Mouse (Mus musculus): Measurements from ENCODE around the gene Slc9a1. TPM values are rescaled to one million over a fixed set of nuclear protein-coding genes. Genes with fewer than 3 reads are reported as not detected.

Gene Slc9a1
- polyA plus RNA-seq, 1 experiment: 48.4 TPM

DNA sequence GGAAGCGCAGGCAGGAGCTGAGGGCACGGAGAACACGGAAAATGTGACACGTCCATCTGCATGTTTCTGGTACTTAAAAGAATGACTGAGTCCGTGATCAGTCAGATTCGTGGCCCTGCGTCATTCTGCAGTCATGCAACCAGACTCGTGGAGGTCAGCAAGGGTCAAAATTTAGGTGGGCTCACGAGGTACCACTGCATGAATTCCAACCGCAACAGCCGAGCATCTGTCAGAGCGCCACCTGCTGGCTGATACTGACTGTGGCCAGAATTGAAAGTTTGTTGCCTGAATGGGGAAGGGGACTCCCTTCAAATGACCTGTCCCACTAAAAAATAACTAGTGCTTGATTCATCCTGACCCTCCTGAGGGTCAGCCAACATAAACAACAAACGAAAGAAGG, 80.2 kb downstream of the Slc9a1 start:
- Histone ChIP-seq H3K4me1 (ENCODE audit: control insufficient read depth, insufficient read depth, low read length) (peaks cover 5% of the 10 kb centered on the region), H3K4me3 (ENCODE audit: control insufficient read depth, low read depth, low read length) (no peak overlapping the region), H3K27ac (ENCODE audit: control insufficient read depth, insufficient read depth, low read depth, low read length) (peak overlapping the region; percentile 37; the same call in 1 of the 2 replicates), H3K27me3 (ENCODE audit: control insufficient read depth, insufficient read depth, low read length) (no peaks in the 10 kb centered on the region), H3K36me3 (ENCODE audit: control insufficient read depth, insufficient read depth, low read length) (no peaks in the 10 kb centered on the region)
- TF ChIP-seq POLR2A (IDR thresholded peaks at IDR 0.05; ENCODE audit: control insufficient read depth, low read depth, low read length) (no peak), CTCF (IDR thresholded peaks at IDR 0.05; ENCODE audit: control insufficient read depth, insufficient read depth, insufficient replicate concordance, low read depth, low read length) (peak; percentile 84; the same call in 1 of the 2 replicates)

DNA sequence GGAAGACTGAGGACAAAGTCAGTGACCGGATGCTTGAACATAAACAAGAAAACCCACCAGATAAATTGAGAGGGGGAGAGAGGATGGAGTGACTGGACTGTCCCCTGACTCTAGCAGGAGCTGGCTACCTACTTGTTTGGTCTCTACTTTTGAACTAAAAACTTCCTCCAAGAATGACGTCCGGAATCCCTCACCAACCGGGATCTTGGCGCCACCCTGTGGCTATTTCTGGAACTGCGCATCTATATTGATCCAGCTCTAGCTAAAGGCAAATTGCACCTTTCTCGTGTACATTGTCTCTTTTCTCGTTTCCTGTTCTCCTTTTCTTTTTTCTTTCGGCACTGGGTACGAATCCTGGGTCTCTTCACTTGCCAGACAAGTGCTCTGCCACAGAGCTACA, 82.0 kb downstream of the Slc9a1 start:
- peaks cover 5% of the 10 kb centered on the region for H3K4me1 ChIP-seq (ENCODE audit: control insufficient read depth, insufficient read depth, low read length)
- H3K27ac ChIP-seq (ENCODE audit: control insufficient read depth, insufficient read depth, low read depth, low read length): no peak overlapping the region
- no peaks in the 10 kb centered on the region for H3K36me3 ChIP-seq (ENCODE audit: control insufficient read depth, insufficient read depth, low read length)
- no peaks in the 10 kb centered on the region for H3K27me3 ChIP-seq (ENCODE audit: control insufficient read depth, insufficient read depth, low read length)
- H3K4me3 ChIP-seq (ENCODE audit: control insufficient read depth, low read depth, low read length): no peak overlapping the region
- peak; percentile 91 for TF ChIP-seq CTCF (IDR thresholded peaks at IDR 0.05; ENCODE audit: control insufficient read depth, insufficient read depth, insufficient replicate concordance, low read depth, low read length)
- no peak for TF ChIP-seq POLR2A (IDR thresholded peaks at IDR 0.05; ENCODE audit: control insufficient read depth, low read depth, low read length)

DNA sequence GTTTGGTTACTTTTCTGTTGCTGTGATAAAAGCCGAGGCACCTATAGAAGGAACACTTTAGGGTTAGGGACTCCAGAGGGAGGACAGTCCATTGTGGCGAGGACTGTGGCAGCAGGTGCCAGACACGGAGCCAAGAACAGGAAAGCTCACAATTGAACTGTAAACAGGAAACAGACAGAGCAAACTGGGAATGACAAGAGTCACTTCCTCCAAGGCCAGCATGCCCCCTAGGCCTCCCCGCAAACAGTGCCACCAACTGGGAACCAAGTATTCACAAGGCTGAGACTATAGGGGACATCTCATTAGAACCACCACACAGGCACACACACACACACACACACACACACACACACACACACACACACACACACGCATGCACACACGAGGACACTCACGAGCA, 82.9 kb downstream of the Slc9a1 start:
- H3K4me1 ChIP-seq (ENCODE audit: control insufficient read depth, insufficient read depth, low read length): peaks cover 5% of the 10 kb centered on the region
- TF ChIP-seq CTCF (IDR thresholded peaks at IDR 0.05; ENCODE audit: control insufficient read depth, insufficient read depth, insufficient replicate concordance, low read depth, low read length) (no peak), POLR2A (IDR thresholded peaks at IDR 0.05; ENCODE audit: control insufficient read depth, low read depth, low read length) (no peak)
- no peak overlapping the region for H3K27ac ChIP-seq (ENCODE audit: control insufficient read depth, insufficient read depth, low read depth, low read length)
- no peaks in the 10 kb centered on the region for H3K36me3 ChIP-seq (ENCODE audit: control insufficient read depth, insufficient read depth, low read length)
- no peak overlapping the region for H3K4me3 ChIP-seq (ENCODE audit: control insufficient read depth, low read depth, low read length)
- H3K27me3 ChIP-seq (ENCODE audit: control insufficient read depth, insufficient read depth, low read length): no peaks in the 10 kb centered on the region

DNA sequence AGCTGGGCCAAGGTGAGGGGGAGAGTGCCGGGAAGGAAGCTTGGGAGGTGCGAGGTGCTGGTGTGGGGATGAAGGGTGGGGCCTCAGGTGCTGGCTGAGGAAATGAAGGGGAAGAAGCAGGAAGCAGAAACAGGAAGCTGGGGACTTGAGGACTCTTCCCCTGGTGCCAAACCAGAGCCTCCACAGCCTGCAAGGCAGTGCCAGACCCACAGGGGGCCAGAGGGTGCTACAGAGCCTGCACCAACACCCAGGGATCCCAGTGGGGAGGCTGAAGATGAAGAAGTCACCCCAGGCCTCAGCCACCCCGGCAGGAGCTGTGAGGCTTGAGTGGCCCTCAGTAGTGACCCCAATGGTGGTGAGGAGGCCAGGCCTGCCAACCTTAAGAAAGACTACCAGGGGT, 88.5 kb downstream of the Slc9a1 start:
- no peaks in the 10 kb centered on the region for H3K36me3 ChIP-seq (ENCODE audit: control insufficient read depth, insufficient read depth, low read length)
- no peaks in the 10 kb centered on the region for H3K27me3 ChIP-seq (ENCODE audit: control insufficient read depth, insufficient read depth, low read length)
- no peak overlapping the region for H3K27ac ChIP-seq (ENCODE audit: control insufficient read depth, insufficient read depth, low read depth, low read length)
- H3K4me3 ChIP-seq (ENCODE audit: control insufficient read depth, low read depth, low read length): no peak overlapping the region
- peaks cover 4% of the 10 kb centered on the region for H3K4me1 ChIP-seq (ENCODE audit: control insufficient read depth, insufficient read depth, low read length)
- TF ChIP-seq CTCF (IDR thresholded peaks at IDR 0.05; ENCODE audit: control insufficient read depth, insufficient read depth, insufficient replicate concordance, low read depth, low read length) (no peak), POLR2A (IDR thresholded peaks at IDR 0.05; ENCODE audit: control insufficient read depth, low read depth, low read length) (no peak)

DNA sequence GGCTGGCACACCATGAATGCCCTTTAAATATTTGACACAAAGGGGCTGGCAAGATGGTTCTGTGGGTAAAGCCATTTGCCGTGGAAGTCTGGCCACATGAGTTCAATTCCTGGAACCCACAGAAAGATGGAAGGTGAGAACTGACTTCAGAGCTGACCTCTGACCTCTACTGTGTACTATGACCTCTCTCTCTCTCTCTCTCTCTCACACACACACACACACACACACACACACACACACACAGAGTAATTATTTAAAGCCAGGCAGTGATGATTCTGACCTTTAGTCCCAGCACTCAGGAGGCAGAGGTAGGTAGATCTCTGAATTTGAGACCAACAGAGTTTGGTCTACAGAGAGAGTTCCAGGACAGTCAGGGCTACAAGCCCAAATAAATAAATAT, 90.5 kb downstream of the Slc9a1 start:
- no peaks in the 10 kb centered on the region for H3K36me3 ChIP-seq (ENCODE audit: control insufficient read depth, insufficient read depth, low read length)
- no peak overlapping the region for H3K4me3 ChIP-seq (ENCODE audit: control insufficient read depth, low read depth, low read length)
- H3K27me3 ChIP-seq (ENCODE audit: control insufficient read depth, insufficient read depth, low read length): no peaks in the 10 kb centered on the region
- no peak overlapping the region for H3K27ac ChIP-seq (ENCODE audit: control insufficient read depth, insufficient read depth, low read depth, low read length)
- peaks cover 4% of the 10 kb centered on the region for H3K4me1 ChIP-seq (ENCODE audit: control insufficient read depth, insufficient read depth, low read length)
- no peak for TF ChIP-seq CTCF (IDR thresholded peaks at IDR 0.05; ENCODE audit: control insufficient read depth, insufficient read depth, insufficient replicate concordance, low read depth, low read length)
- no peak for TF ChIP-seq POLR2A (IDR thresholded peaks at IDR 0.05; ENCODE audit: control insufficient read depth, low read depth, low read length)

DNA sequence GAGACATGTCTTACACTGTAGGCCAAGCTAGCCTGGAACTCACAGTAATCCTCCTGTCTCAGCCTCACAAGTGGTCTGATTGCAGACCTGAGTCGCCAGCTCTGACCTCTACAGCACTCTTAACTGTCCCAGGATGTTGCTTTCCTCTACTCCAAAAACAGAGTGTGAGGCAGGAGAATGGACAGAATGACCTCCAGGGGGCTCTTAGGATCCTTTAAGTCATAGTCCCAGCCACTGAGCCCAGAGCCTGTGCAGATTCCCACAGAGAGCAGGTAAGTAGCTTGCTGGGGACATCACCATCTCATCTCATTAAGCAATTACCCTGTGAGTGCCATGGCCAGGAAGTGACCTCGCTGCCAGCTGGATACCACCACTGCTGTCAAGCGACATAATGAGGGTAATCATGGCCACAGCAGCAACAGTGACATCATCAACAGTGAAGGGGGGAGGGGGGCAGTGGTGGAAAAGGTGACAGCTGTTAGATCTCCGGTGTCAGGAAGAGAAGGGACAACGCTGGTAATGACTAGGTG, 91.4 kb downstream of the Slc9a1 start:
- H3K4me1 ChIP-seq (ENCODE audit: control insufficient read depth, insufficient read depth, low read length): peaks cover 4% of the 10 kb centered on the region
- H3K4me3 ChIP-seq (ENCODE audit: control insufficient read depth, low read depth, low read length): no peak overlapping the region
- no peak for TF ChIP-seq POLR2A (IDR thresholded peaks at IDR 0.05; ENCODE audit: control insufficient read depth, low read depth, low read length)
- TF ChIP-seq CTCF (IDR thresholded peaks at IDR 0.05; ENCODE audit: control insufficient read depth, insufficient read depth, insufficient replicate concordance, low read depth, low read length): no peak
- no peak overlapping the region for H3K27ac ChIP-seq (ENCODE audit: control insufficient read depth, insufficient read depth, low read depth, low read length)
- no peaks in the 10 kb centered on the region for H3K36me3 ChIP-seq (ENCODE audit: control insufficient read depth, insufficient read depth, low read length)
- no peaks in the 10 kb centered on the region for H3K27me3 ChIP-seq (ENCODE audit: control insufficient read depth, insufficient read depth, low read length)

DNA sequence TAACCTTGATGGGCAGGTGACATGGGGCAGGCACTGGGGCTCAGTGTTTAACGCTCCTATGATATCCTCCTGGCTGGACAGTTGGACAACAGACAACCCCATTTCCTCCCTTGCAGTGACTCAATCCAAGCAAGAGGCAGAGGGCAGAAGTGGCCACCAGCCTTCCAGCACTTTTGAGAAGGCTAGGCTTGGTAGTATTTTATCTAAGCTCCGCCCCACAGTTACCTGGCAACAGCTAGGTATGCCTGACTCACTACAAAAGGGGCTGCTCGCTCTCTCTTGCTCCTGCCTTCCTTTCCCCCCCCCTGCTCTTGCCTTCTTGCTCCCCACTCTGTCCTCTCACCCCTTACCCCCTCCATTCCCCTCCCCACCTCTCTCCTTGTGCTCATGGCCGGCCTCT, 91.9 kb downstream of the Slc9a1 start:
- Histone ChIP-seq H3K4me1 (ENCODE audit: control insufficient read depth, insufficient read depth, low read length) (peaks cover 4% of the 10 kb centered on the region), H3K27ac (ENCODE audit: control insufficient read depth, insufficient read depth, low read depth, low read length) (no peak overlapping the region), H3K36me3 (ENCODE audit: control insufficient read depth, insufficient read depth, low read length) (no peaks in the 10 kb centered on the region), H3K27me3 (ENCODE audit: control insufficient read depth, insufficient read depth, low read length) (no peaks in the 10 kb centered on the region), H3K4me3 (ENCODE audit: control insufficient read depth, low read depth, low read length) (no peak overlapping the region)
- no peak for TF ChIP-seq POLR2A (IDR thresholded peaks at IDR 0.05; ENCODE audit: control insufficient read depth, low read depth, low read length)
- no peak for TF ChIP-seq CTCF (IDR thresholded peaks at IDR 0.05; ENCODE audit: control insufficient read depth, insufficient read depth, insufficient replicate concordance, low read depth, low read length)

DNA sequence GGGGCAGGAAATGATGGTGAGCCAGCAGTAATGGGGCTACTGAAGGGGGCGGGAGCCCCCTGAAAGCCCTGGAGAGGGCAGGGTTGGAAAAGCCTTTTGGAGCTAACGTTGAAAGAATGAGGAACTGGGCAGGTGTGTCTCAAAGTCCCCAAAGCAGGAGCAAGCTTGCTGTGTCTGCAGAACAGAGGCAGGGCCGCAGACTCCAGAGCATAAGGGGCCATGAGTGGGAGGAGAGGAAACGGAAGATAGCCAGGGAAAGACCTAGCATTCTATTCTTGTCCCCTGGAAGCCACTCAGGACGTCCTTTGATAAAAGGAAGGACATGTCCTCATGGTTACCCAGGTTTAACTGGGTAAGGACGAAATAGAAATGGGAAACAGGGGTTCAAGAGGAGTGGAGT, 93.7 kb downstream of the Slc9a1 start:
- H3K27ac ChIP-seq (ENCODE audit: control insufficient read depth, insufficient read depth, low read depth, low read length): no peak overlapping the region
- H3K36me3 ChIP-seq (ENCODE audit: control insufficient read depth, insufficient read depth, low read length): no peaks in the 10 kb centered on the region
- no peak for TF ChIP-seq POLR2A (IDR thresholded peaks at IDR 0.05; ENCODE audit: control insufficient read depth, low read depth, low read length)
- H3K4me3 ChIP-seq (ENCODE audit: control insufficient read depth, low read depth, low read length): no peak overlapping the region
- peaks cover 9% of the 10 kb centered on the region for H3K4me1 ChIP-seq (ENCODE audit: control insufficient read depth, insufficient read depth, low read length)
- no peaks in the 10 kb centered on the region for H3K27me3 ChIP-seq (ENCODE audit: control insufficient read depth, insufficient read depth, low read length)

All from testis, adult 2 months (tissue).